Mouse (Mus musculus): ENCODE measurements around the gene Slc37a1. TPM values are rescaled to one million over a fixed set of nuclear protein-coding genes. Genes with fewer than 3 reads are reported as not detected.
"Not testable (repeated sequence)": the region's sequence is repeated elsewhere in the genome, so short reads cannot be mapped to it uniquely, and the experiment has no call there.

Gene Slc37a1
- polyA plus RNA-seq, 1 experiment, result 9.3 TPM

DNA sequence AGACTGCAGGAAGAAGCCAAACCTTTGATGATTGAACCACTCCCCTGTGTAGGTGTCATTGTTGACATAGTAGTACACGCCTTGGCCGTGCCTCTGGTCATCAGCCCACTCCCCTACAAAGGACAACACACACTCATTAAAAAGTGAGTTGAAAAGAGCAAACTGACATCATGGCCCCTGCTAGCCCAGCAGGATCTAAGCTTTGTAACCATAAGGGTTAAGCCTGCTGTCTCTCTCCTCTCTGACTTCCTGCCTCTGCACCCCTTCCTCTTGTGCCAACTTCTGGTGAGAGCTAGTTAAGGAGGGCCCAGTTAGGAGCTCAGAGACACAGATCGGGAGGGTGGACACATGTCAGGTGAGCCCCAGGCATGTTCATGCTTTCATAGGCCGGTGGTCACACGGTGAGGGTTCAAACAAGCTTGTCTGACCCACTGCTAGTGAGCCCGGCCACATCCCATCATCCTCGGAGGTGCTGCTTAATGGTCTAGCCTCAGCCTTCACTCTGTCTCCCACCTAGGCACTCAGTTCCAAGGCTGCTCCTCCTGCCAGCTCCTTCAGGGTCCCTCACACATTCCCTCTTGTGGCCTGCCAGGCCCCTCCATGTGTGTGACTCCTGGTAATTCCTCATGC, 20.2 kb upstream of the Slc37a1 start:
- Histone ChIP-seq H3K4me3 (ENCODE audit: insufficient read depth, low read length) (no peak overlapping the region), H3K4me1 (ENCODE audit: control insufficient read depth, insufficient read depth, low read length) (no peaks in the 10 kb centered on the region), H3K27ac (ENCODE audit: insufficient read depth, low read length) (no peak overlapping the region)
- TF ChIP-seq POLR2A (IDR thresholded peaks at IDR 0.05; ENCODE audit: extremely low read depth, insufficient read depth, low read length) (no peak), CTCF (IDR thresholded peaks at IDR 0.05; ENCODE audit: extremely low read depth, insufficient read depth, low read length) (no peak)

DNA sequence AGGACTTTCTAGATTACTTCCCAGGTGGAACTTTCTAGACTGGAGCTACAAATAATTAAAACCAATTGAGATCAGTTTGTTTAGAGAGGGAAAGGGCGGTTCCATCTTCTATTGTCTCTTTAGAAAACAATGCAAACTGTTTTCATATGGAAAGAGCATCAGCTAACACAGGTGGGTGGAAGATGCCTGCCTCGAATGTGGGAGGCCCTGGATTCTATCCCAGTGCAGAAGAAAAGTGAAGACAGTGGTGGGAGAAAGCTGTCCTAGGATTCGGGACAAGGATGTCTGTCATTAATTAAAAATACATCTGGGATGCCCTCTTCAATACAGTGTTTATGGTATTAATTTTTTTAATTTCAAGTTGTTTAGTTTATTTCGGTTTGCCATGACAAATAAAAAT, 19.5 kb upstream of the Slc37a1 start:
- H3K27ac ChIP-seq (ENCODE audit: insufficient read depth, low read length), result no peak overlapping the region
- no peaks in the 10 kb centered on the region for H3K4me1 ChIP-seq (ENCODE audit: control insufficient read depth, insufficient read depth, low read length)
- TF ChIP-seq POLR2A (IDR thresholded peaks at IDR 0.05; ENCODE audit: extremely low read depth, insufficient read depth, low read length) (no peak), CTCF (IDR thresholded peaks at IDR 0.05; ENCODE audit: extremely low read depth, insufficient read depth, low read length) (no peak)
- no peak overlapping the region for H3K4me3 ChIP-seq (ENCODE audit: insufficient read depth, low read length)

DNA sequence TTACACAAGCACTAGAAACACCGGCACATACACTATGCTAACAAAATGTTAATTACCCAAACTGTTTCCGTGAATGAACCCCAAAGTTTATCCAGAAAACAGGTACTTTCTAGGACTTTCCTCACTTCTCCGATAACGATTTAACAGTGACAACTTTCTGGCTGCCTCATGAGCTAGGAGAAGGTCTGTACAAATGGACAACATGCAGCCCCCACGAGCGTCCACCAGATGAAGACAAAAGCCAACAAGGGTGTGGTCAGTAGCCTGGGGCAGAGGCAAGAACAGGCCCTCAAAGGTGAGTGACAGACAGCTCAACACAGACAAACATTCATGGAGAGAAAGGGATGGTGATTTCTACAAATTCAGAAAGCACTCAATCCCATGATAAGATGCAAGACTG, 19.0 kb upstream of the Slc37a1 start:
- Histone ChIP-seq H3K4me3 (ENCODE audit: insufficient read depth, low read length) (no peak overlapping the region), H3K27ac (ENCODE audit: insufficient read depth, low read length) (no peak overlapping the region), H3K4me1 (ENCODE audit: control insufficient read depth, insufficient read depth, low read length) (no peaks in the 10 kb centered on the region)
- TF ChIP-seq POLR2A (IDR thresholded peaks at IDR 0.05; ENCODE audit: extremely low read depth, insufficient read depth, low read length) (no peak), CTCF (IDR thresholded peaks at IDR 0.05; ENCODE audit: extremely low read depth, insufficient read depth, low read length) (no peak)

DNA sequence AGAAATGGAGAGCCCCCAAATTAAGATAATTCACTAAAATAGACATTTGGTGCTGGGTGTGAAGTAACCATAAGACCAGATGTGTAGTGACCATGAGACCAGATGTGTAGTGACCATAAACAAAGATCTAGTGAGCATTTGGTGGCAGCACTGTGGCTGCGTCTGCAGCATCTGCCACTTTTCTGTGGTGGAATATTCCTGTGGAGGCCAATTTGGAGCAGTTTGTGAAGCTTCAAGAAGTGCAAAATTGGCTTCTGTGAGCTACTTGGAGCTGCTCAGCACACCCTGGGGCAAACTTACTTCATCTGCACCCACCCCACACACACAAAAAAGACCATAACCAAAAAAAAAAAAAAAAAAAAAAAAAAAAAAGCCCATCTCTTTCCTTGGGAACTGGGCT, 18.6 kb upstream of the Slc37a1 start:
- no peak overlapping the region for H3K4me3 ChIP-seq (ENCODE audit: insufficient read depth, low read length)
- H3K4me1 ChIP-seq (ENCODE audit: control insufficient read depth, insufficient read depth, low read length), result no peaks in the 10 kb centered on the region
- no peak for TF ChIP-seq POLR2A (IDR thresholded peaks at IDR 0.05; ENCODE audit: extremely low read depth, insufficient read depth, low read length)
- TF ChIP-seq CTCF (IDR thresholded peaks at IDR 0.05; ENCODE audit: extremely low read depth, insufficient read depth, low read length), result no peak
- H3K27ac ChIP-seq (ENCODE audit: insufficient read depth, low read length), result no peak overlapping the region

DNA sequence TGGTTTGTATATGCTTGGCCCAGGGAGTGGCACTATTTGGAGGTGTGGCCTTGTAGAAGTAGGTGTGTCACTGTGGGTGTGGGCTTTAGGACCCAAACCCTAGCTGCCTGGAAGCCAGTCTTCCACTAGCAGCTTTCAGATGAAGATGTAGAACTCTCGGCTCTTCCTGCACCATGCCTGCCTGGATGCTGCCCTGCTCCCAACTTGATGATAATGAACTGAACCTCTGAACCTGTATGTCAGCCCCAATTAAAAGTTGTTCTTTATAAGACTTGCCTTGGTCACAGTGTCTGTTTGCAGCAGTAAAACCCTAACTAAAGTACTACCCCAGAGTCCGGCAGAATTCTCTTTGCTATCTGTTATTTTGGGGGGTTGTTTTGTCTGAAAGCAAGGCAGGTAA, 16.8 kb upstream of the Slc37a1 start:
- Histone ChIP-seq H3K4me3 (ENCODE audit: insufficient read depth, low read length) (no peak overlapping the region), H3K4me1 (ENCODE audit: control insufficient read depth, insufficient read depth, low read length) (no peaks in the 10 kb centered on the region), H3K27ac (ENCODE audit: insufficient read depth, low read length) (no peak overlapping the region)
- TF ChIP-seq CTCF (IDR thresholded peaks at IDR 0.05; ENCODE audit: extremely low read depth, insufficient read depth, low read length) (no peak), POLR2A (IDR thresholded peaks at IDR 0.05; ENCODE audit: extremely low read depth, insufficient read depth, low read length) (no peak)

DNA sequence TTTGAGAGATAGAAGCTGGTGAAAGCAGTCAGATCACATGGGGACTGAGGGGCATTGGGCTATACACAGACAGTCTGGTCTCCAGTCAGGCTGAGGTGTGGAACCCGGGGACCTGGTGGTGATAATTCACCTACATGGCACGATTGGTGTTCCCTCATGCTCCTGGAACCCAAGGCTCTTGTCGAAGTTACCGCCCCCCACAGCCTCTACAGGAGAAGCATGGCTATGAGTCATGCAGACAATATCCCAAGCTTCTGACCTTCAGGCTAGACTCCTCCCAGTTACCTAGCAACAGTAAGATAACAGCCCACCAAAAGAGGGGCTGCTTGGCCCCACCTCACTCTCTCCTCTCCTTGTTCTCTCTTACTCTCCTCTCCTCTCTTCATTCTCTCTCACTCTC, 16.3 kb upstream of the Slc37a1 start:
- no peak overlapping the region for H3K4me3 ChIP-seq (ENCODE audit: insufficient read depth, low read length)
- H3K27ac ChIP-seq (ENCODE audit: insufficient read depth, low read length), result no peak overlapping the region
- TF ChIP-seq CTCF (IDR thresholded peaks at IDR 0.05; ENCODE audit: extremely low read depth, insufficient read depth, low read length) (no peak), POLR2A (IDR thresholded peaks at IDR 0.05; ENCODE audit: extremely low read depth, insufficient read depth, low read length) (no peak)
- H3K4me1 ChIP-seq (ENCODE audit: control insufficient read depth, insufficient read depth, low read length), result no peaks in the 10 kb centered on the region

GRCm38 (mm10) chr17:31270736-31271135, 15.9 kb upstream of the Slc37a1 start:
- not testable (repeated sequence) for H3K4me3 ChIP-seq (ENCODE audit: insufficient read depth, low read length); H3K4me1 ChIP-seq (ENCODE audit: control insufficient read depth, insufficient read depth, low read length); H3K27ac ChIP-seq (ENCODE audit: insufficient read depth, low read length)

DNA sequence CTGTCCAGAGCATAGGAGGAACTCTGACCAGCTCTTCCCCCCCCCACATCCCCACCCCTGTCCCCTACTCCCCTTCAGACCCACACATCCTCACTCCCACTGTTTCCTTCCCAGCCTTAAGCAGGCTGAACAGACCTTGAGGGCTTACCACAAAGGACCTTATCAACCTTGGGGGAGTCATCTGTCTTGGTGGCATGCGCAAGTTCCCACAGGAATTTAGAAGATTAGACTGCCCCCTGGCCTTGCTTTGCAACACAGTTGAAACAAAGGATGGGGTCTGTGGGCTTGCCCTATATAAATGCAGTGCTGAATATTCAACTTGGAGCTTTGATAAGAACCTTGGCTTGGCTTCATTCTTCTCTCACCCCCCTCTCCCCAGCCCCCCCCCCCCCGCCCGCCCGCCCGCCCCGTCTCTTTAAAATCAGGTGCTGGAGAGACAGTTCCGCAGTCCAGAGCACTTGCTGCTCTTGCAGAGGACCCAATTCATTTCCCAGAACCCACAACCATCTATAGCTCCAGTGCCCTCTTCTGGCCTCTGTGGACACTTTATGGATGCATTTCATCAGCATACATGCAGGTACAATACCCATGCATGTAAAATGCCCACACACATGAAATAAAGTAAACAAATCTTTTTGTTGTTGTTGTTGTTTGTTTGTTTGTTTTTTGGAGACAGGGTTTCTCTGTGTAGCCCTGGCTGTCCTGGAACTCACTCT, 15.3 kb upstream of the Slc37a1 start:
- no peak overlapping the region for H3K4me3 ChIP-seq (ENCODE audit: insufficient read depth, low read length)
- no peak for TF ChIP-seq POLR2A (IDR thresholded peaks at IDR 0.05; ENCODE audit: extremely low read depth, insufficient read depth, low read length)
- TF ChIP-seq CTCF (IDR thresholded peaks at IDR 0.05; ENCODE audit: extremely low read depth, insufficient read depth, low read length), result no peak
- H3K27ac ChIP-seq (ENCODE audit: insufficient read depth, low read length), result no peak overlapping the region
- H3K4me1 ChIP-seq (ENCODE audit: control insufficient read depth, insufficient read depth, low read length), result no peaks in the 10 kb centered on the region

DNA sequence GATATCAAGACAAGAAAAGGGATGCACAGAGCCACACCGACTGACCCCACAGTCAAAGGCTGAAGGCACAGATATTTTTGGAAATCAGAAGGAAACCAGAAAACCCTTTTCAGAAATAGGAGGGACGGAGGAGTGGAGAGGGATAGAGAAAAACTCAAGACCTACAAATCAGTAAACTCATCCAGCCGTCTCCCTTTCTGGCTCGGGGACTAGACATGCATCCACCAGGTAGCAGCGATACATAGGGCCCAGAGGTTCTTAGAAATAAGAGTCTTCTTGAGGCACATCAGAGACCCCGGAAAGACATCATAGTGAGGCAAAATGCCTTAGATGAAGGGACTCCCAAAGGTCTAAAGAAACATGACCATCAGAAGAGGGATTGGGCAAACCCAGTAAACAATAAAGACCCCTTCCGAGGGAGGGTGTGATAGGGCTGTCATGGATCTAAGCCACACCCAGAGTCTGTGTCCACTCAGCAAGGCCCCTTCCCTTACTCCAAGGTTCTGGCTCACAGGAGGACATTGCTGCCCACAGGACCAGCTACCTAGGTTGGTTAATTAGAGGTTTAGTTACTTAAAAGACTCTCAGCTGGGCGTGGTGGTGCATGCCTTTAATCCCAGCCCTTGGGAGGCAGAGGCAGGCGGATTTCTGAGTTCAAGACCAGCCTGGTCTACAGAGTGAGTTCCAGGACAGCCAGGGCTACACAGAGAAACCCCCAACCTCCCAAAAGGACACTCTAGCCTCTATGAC, 14.0 kb upstream of the Slc37a1 start:
- Histone ChIP-seq H3K4me1 (ENCODE audit: control insufficient read depth, insufficient read depth, low read length) (0 out of 2 replicates have a peak, but pooled peaks cover 1% of the 10 kb centered on the region), H3K27ac (ENCODE audit: insufficient read depth, low read length) (no peak overlapping the region), H3K4me3 (ENCODE audit: insufficient read depth, low read length) (no peak overlapping the region)
- no peak for TF ChIP-seq CTCF (IDR thresholded peaks at IDR 0.05; ENCODE audit: extremely low read depth, insufficient read depth, low read length)

- H3K4me1 ChIP-seq (ENCODE audit: control insufficient read depth, insufficient read depth, low read length), result 0 out of 2 replicates have a peak, but pooled peaks cover 1% of the 10 kb centered on the region
- TF ChIP-seq POLR2A (IDR thresholded peaks at IDR 0.05; ENCODE audit: extremely low read depth, insufficient read depth, low read length), result no peak
- no peak for TF ChIP-seq CTCF (IDR thresholded peaks at IDR 0.05; ENCODE audit: extremely low read depth, insufficient read depth, low read length)
- H3K27ac ChIP-seq (ENCODE audit: insufficient read depth, low read length), result no peak overlapping the region
- no peak overlapping the region for H3K4me3 ChIP-seq (ENCODE audit: insufficient read depth, low read length)
Observed at GRCm38 (mm10) chr17:31273631-31274030, 13.0 kb upstream of the Slc37a1 start.

Data from cortical plate, adult 2 months (tissue).